Mouse (Mus musculus): ENCODE measurements around the gene Msrb2. TPM values are rescaled to one million over a fixed set of nuclear protein-coding genes. Genes with fewer than 3 reads are reported as not detected.

Msrb2 gene
- polyA plus RNA-seq, 1 experiment: 67.2 TPM

DNA sequence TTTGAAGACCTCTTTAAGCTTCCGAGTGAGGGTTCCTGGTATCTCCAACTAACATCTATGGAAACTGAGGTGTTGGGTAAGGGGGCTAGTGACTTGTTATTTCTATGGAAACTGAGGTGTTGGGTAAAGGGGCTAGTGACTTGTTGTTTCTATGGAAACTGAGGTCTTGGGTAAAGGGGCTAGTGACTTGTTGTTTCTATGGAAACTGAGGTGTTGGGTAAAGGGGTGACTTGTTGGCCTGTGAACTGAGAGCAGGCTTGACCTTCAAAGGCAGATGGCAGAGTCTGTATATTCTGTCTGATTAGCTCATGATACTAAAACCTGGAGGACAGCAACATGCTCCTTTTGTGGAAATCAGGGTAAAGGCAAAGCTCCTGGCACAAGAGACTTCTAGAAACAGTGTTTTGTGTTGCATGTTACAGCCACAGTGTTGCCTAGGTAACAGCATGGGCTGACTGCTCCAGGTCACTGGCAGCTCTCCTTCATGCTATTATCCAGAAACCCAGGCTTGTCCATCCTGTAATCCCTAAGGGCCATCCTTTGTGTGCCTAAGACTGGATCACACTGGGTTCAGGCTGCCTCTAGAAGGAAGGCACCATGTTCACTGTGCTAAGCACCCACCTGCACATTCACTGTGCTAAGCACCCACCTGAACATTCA lies 48.6 kb downstream of the Msrb2 start:
- Histone ChIP-seq H3K27ac (replicated peaks; ENCODE audit: low read depth, low read length) (no peak overlapping the region), H3K4me3 (ENCODE audit: insufficient read depth, low read depth, low read length) (no peak overlapping the region), H3K4me1 (ENCODE audit: control insufficient read depth, insufficient read depth, insufficient read length, low read length) (no peaks in the 10 kb centered on the region)

DNA sequence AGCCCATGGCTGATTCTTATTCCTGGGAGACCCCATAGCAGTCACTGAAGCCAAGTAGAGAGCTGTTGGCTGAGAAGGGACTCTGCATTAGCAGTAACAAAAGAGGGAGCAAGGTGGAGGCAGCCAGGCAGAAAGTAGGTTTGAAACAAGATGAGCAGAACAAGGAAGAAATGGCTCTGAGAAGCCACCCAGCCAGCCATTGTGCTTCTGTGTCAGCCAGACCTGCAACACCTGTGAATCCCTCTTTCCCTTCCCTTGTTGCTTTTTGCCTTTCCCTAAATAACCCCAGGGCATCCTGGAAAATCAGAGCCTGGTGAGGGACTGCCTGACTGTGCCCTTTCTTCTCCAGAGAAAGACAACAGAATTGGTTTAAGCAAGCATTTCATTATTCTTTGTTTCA lies 51.0 kb downstream of the Msrb2 start:
- Histone ChIP-seq H3K4me1 (ENCODE audit: control insufficient read depth, insufficient read depth, insufficient read length, low read length) (no peaks in the 10 kb centered on the region), H3K4me3 (ENCODE audit: insufficient read depth, low read depth, low read length) (no peak overlapping the region), H3K27ac (replicated peaks; ENCODE audit: low read depth, low read length) (no peak overlapping the region)

DNA sequence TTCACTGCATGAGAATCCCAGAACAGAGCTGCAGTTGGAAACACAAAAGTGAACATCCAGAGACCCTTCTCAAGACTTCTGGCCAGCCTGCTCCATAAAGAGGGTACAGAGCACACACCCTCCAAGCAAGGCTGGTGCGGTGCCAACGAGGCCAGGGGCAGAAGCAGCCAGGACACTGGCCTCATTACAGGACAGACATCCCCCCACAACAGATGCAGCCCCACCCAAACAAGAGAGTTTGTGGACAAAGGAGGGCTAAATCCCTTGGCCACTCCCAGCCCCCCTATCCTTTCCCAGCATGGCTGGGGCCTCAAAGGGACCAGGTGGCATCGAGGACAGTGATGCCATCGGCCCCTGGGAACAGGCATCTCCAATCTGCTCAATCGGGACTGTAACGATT lies 51.8 kb downstream of the Msrb2 start:
- no peak overlapping the region for H3K4me3 ChIP-seq (ENCODE audit: insufficient read depth, low read depth, low read length)
- no peak overlapping the region for H3K27ac ChIP-seq (replicated peaks; ENCODE audit: low read depth, low read length)
- no peaks in the 10 kb centered on the region for H3K4me1 ChIP-seq (ENCODE audit: control insufficient read depth, insufficient read depth, insufficient read length, low read length)

DNA sequence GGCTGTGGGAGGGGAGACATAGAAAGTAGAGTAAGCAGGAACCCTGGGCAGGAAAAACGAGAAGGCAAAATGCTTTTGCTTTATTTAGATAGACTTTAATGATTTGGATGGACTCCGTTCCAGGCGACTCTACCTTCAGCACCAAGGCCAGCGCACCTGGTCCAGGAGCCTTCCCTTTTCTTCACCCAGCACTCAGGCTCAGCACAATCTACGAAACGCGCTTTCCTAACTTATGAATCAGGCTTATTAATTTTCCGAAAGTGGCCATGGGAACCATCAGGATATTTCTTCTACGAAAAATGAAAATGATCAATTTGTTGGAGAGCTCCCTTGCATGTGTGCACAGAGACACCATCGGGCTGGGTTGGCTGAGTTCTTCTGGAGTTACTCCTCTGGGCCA lies 57.8 kb downstream of the Msrb2 start:
- no peaks in the 10 kb centered on the region for H3K4me1 ChIP-seq (ENCODE audit: control insufficient read depth, insufficient read depth, insufficient read length, low read length)
- no peak overlapping the region for H3K4me3 ChIP-seq (ENCODE audit: insufficient read depth, low read depth, low read length)
- no peak overlapping the region for H3K27ac ChIP-seq (replicated peaks; ENCODE audit: low read depth, low read length)

DNA sequence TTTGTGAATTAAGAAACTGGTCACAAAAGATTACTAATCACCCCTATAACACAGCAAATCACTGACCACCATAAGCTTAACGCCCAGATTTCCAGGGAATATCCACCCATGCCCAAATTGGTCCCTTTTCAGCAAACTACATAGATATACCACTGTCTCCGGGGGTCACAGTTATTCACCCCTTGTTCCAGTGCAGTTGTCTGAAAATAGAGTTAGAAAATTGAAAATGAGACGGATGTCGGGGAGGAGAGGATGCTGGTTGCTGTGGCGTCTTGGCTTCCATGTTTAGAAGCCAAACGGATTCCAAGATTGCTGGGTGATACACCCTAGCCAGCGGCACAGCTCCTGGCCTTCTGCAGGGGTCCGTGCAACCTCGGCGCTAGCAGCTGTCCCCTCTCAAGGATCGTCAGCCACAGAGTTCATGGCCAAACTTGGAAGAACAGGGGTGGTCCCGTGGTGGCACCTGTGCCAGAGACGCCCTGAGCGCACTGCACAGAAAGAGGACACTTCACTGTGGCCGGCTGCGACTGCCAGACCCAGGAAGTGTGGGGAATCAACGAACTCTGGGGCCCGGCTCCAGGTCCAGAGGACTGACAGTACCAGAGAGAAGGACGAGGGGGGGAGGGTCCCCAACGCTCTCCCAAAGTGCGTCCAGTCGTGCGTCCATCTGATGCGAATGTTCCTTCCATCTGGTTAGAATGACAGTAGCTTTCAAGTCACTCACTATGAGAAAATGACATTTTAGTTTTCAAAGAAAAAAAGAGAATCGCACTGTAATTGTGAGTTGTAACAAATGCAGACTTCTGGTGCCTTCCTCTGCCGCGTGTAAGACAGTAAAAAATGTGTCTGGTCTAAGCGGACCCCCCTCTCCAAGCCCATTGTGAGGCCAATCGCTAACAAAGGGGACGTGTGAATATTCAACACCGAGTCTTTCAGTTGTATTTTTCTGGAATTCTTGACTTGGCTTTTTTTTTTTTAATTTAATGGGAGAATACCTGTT lies 58.8 kb downstream of the Msrb2 start:
- H3K27ac ChIP-seq (replicated peaks; ENCODE audit: low read depth, low read length): no peak overlapping the region
- H3K4me3 ChIP-seq (ENCODE audit: insufficient read depth, low read depth, low read length): no peak overlapping the region
- no peaks in the 10 kb centered on the region for H3K4me1 ChIP-seq (ENCODE audit: control insufficient read depth, insufficient read depth, insufficient read length, low read length)

DNA sequence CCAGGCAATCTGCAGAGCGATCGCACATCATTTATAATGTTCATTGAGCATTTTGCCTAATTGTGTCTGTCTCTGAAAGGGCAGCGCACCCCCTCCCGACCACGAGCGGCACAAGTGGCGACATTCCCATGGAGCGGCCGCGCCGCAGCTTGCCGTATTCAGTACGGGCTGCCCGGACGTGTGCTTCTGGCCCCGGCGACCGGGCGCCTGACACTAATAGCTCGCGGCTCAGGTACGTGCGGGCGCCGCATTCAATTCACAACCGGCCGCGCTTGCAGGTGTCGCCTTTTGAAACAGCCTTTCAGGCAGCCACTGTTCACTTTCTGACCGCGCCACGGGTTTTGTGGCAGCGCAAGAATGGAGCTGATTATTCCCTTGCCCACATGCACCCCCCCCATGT lies 59.5 kb downstream of the Msrb2 start:
- no peaks in the 10 kb centered on the region for H3K4me1 ChIP-seq (ENCODE audit: control insufficient read depth, insufficient read depth, insufficient read length, low read length)
- no peak overlapping the region for H3K27ac ChIP-seq (replicated peaks; ENCODE audit: low read depth, low read length)
- no peak overlapping the region for H3K4me3 ChIP-seq (ENCODE audit: insufficient read depth, low read depth, low read length)

DNA sequence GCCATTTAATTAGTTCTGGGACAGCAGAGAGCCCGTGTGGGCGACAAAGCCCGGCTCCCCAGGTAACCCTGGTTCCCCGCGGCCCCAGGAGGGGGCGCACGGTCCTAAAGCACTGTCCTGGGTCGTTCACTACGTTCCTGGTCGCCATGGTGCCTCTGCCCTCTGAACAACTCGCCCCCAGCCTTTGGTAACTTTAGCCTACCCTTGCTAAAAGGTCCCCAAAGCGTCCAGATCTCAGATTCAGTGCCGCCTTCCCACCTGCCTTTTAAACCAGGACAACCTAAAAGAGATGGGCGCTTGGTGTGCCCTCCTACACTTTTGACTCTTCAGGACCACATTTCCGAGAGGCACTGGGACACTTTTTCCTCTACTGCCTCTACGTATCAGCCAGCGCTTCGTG lies 59.9 kb downstream of the Msrb2 start:
- H3K4me1 ChIP-seq (ENCODE audit: control insufficient read depth, insufficient read depth, insufficient read length, low read length): no peaks in the 10 kb centered on the region
- H3K4me3 ChIP-seq (ENCODE audit: insufficient read depth, low read depth, low read length): no peak overlapping the region
- H3K27ac ChIP-seq (replicated peaks; ENCODE audit: low read depth, low read length): no peak overlapping the region

DNA sequence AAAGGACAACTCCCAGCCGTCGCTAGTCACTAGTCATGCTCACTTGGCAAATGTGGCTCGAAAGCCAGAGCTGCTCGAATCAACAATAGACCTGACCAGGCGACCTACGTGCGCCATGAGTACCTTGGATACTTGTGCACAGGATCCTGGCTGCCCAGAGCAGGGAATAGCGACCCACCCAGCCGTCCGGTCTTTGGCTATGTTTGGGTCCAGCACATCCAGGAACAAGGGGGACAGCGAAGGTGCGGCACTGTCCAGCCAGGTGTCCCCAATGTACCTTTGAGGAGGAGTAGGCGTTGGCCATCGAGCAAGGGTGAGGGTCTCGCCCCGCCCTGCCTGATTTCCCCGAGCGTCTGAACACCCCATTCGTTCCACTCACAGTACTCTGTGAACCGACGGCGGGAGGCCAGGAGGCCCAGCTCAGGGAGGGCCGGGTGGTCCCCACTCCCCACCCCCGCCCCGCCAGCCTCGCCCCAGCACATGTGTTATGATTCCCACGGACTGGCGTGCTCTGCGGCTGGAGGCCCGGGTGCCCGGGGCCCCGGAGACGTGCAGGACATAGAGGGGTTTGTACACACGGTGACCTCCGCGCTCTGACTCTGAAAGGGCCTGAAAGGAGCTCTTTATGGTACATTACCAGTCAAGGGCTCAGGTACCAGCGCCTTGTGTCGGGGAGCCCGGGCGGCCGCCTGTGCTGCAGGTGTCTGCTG lies 60.5 kb downstream of the Msrb2 start:
- no peak overlapping the region for H3K4me3 ChIP-seq (ENCODE audit: insufficient read depth, low read depth, low read length)

DNA sequence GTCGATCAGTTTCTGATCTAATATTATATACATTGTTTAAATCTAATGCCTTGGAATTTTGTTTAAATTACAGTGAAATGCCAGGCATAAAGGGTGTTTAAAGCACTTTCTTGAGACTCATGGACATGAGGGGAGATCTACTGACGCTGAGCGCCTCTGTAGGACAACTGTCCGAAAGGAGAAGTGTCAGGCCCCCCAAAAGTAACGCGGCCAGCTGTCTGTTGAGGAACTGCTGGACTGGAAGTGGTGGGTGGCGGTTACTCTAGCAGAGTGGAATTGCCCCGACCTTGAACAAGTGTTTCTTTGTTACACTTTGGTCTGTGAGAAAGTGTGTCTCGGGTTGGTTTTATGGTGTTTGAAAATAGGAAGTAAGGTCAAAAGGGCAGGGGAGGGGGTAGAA lies 73.1 kb downstream of the Msrb2 start:
- Histone ChIP-seq H3K4me3 (ENCODE audit: insufficient read depth, low read depth, low read length) (no peak overlapping the region), H3K4me1 (ENCODE audit: control insufficient read depth, insufficient read depth, insufficient read length, low read length) (no peaks in the 10 kb centered on the region), H3K27ac (replicated peaks; ENCODE audit: low read depth, low read length) (no peak overlapping the region)

More for the DNA sequence above, 60.5 kb downstream of the Msrb2 start:
- H3K27ac ChIP-seq (replicated peaks; ENCODE audit: low read depth, low read length): no peak overlapping the region
- no peaks in the 10 kb centered on the region for H3K4me1 ChIP-seq (ENCODE audit: control insufficient read depth, insufficient read depth, insufficient read length, low read length)

Other genes starting within 250 kb of the Msrb2 start
- not detected in 2 replicates for gene Armc3, start 172.1 kb upstream of the Msrb2 start, polyA plus RNA-seq (2012; ENCODE audit: insufficient read depth, insufficient read length, missing spikeins)
- not detected in 2 replicates for gene Ptf1a, start 74.2 kb downstream of the Msrb2 start, polyA plus RNA-seq (2012; ENCODE audit: insufficient read depth, insufficient read length, missing spikeins)
- gene 4921504E06Rik, start 182.5 kb downstream of the Msrb2 start, polyA plus RNA-seq (2012; ENCODE audit: insufficient read depth, insufficient read length, missing spikeins): not detected in 2 replicates

Data from brown adipose tissue, adult 24 weeks (tissue).